20 mouse cellular contexts compared by ENCODE assay signal in the genomic region with DNA sequence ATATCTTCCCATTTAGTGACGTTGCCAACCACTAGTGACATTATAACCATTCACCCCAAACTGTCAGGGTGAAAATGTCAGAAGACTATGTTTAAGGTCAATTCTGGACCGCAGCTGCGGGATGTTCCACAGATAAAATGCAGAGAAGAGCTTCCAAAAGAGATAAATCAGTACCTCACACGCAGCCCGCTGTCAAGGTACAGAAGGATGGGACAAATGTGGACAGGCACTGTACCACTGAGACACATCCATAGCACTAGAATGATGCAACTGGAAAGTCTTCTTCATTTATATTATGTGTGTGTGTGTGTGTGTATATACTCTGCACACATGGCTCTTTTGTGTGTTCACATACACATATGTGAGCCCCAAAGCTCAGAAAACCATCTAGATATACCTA. TPM values are rescaled to one million over a fixed set of nuclear protein-coding genes. Genes with fewer than 3 reads are reported as not detected.
DNase-seq lines count a peak whose midpoint lies in the region; TF ChIP-seq lines count a peak whose summit lies in the region.
"Had no signal": no experiment of that assay in that cellular context is flagged by ENCODE, and none has a peak within 500 bp of the region (broad histone marks: within the 10 kb centered on the region; RNA-seq: fewer than 3 reads in every experiment).

No protein-coding gene starts in this region.

- DNase-seq in heart, adult 11 months, result peak; percentile 62
- DNase-seq in heart, adult 9 months (ENCODE audit: low spot score in 2 of 2), result no peak
- DNase-seq in left cerebral cortex, adult 2 months (ENCODE audit: extremely low spot score in 1 of 2, low spot score in 2 of 2), result no peak
- DNase-seq in left cerebral cortex, postnatal 14 days (ENCODE audit: low spot score in 2 of 2), result no peak
- DNase-seq in testis, postnatal 10 days (ENCODE audit: low spot score), result peak; percentile 19
- DNase-seq in testis, postnatal 14 days (ENCODE audit: low spot score), result no peak
- DNase-seq: adrenal gland, adult 8-10 months; adrenal gland, postnatal 14 days; adrenal gland, postnatal 36 days; B cell, adult 2 months; cerebellum, adult 11-12 months; cerebellum, adult 9-10 months; cerebellum, postnatal 25 days; embryo, embryonic 11 days had no signal

- no peak overlapping the region for H3K4me3 ChIP-seq in left cerebral cortex, adult 2 months
- H3K4me3 ChIP-seq: embryonic facial prominence, embryonic 13.5 days; embryonic facial prominence, embryonic 15.5 days; erythroblast, embryonic 14.5 days; forebrain, embryonic 10.5 days; forebrain, embryonic 12.5 days had no signal

- no peak for TF ChIP-seq CTCF in left cerebral cortex, adult 2 months (IDR thresholded peaks at IDR 0.05)

- intact Hi-C loops in left cerebral cortex, adult 2 months (cut with DNase I), result no loop called here
- intact Hi-C loops in left cerebral cortex, postnatal 14 days (cut with DNase I), result no loop called here

- H3K27ac ChIP-seq in left cerebral cortex, adult 2 months, result peak overlapping the region; percentile 4
- H3K27ac ChIP-seq: embryonic facial prominence, embryonic 13.5 days; embryonic facial prominence, embryonic 15.5 days; forebrain, embryonic 10.5 days; forebrain, embryonic 12.5 days had no signal

RNA-seq across cellular contexts. Expression of a gene that starts 49.9 kb away (rescaled TPM):
- total RNA-seq in left cerebral cortex, adult 2 months (2021), result not detected
- not detected for total RNA-seq in left cerebral cortex, postnatal 14 days (2021)
- total RNA-seq: adrenal gland, adult 8-10 months; adrenal gland, postnatal 14 days; CH12.LX had no signal

Comparison
In these comparisons a context has a peak if more than half of its experiments do, and no peak if none do; other contexts are left out.
1. DNase-seq: peak in heart, adult 11 months (single experiment) and testis, postnatal 10 days (single experiment); none in heart, adult 9 months (0 of 2), left cerebral cortex, adult 2 months (0 of 2), left cerebral cortex, postnatal 14 days (0 of 2) and testis, postnatal 14 days (single experiment).